In the genomic region with DNA sequence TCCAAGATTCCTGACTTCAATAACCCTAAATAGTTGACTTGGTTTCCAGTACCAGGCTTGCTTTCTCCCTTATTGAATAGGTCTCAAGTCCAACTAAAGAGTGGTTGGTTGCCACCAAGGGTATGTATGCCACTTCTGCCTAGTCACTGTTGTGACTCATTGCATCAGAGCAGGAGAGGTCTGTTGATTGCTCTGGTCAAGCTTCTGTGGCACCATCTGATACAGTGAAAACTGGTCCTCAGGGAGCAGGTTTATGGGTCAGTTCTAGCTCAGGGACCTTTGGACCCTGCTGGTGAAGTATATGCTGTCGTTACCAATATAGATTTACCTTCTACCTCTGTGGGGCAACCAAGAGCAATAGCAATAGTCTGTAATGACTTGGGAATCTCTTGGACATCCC, we compare ENCODE assay signal across 19 mouse cellular contexts.
"Had no signal": no experiment of that assay in that cellular context is flagged by ENCODE, and none has a peak within 500 bp of the region (broad histone marks: within the 10 kb centered on the region; RNA-seq: fewer than 3 reads in every experiment).

No protein-coding gene starts in this region.

- H3K4me3 ChIP-seq: midbrain, embryonic 10.5 days; midbrain, embryonic 12.5 days; myocyte; neural tube, embryonic 13.5 days; neural tube, embryonic 15.5 days had no signal

- H3K36me3 ChIP-seq: midbrain, embryonic 10.5 days; midbrain, embryonic 12.5 days; neural tube, embryonic 13.5 days; neural tube, embryonic 15.5 days had no signal

- DNase-seq: lung, adult 18-20 months; lung, embryonic 14.5 days; lung, postnatal 10 days; lung, postnatal 4 days; midbrain, embryonic 14.5 days; retina, postnatal 1 day; right cerebral cortex, adult 18-20 months; right cerebral cortex, postnatal 25 days; right cerebral cortex, postnatal 4 days; spleen, adult 18-20 months; thymus, adult 2 months; thymus, postnatal 25 days; thymus, postnatal 4 days had no signal

- H3K4me1 ChIP-seq: midbrain, embryonic 10.5 days; midbrain, embryonic 12.5 days; neural tube, embryonic 13.5 days; neural tube, embryonic 15.5 days had no signal

- H3K27ac ChIP-seq: midbrain, embryonic 10.5 days; midbrain, embryonic 12.5 days; neural tube, embryonic 13.5 days; neural tube, embryonic 15.5 days had no signal

- H3K27me3 ChIP-seq: midbrain, embryonic 12.5 days; neural tube, embryonic 13.5 days; neural tube, embryonic 15.5 days had no signal

- H3K9ac ChIP-seq: lung, embryonic 14.5 days; midbrain, embryonic 12.5 days; neural tube, embryonic 13.5 days; neural tube, embryonic 15.5 days had no signal

- H3K4me2 ChIP-seq: lung, embryonic 14.5 days; midbrain, embryonic 12.5 days; neural tube, embryonic 13.5 days; neural tube, embryonic 15.5 days had no signal

- H3K9me3 ChIP-seq: midbrain, embryonic 10.5 days; midbrain, embryonic 12.5 days; neural tube, embryonic 13.5 days; neural tube, embryonic 15.5 days had no signal

- ATAC-seq: midbrain, embryonic 16.5 days had no signal
